Mouse (Mus musculus) limb, embryonic 14.5 days (tissue): ENCODE measurements around the gene Dbp. TPM values are rescaled to one million over a fixed set of nuclear protein-coding genes. Genes with fewer than 3 reads are reported as not detected.

Source experiments
- ATAC-seq: fragments of 200-750 bp; cut with Nextera tagmentation; 2 replicates; pipeline ENCODE4 v1.8.0; 2017; ENCODE audit warnings: low read depth, moderate number of reproducible peaks, moderate TSS enrichment; ENCODE audit not compliant: low FRiP score
- DNase-seq: peaks from one replicate; pipeline ENCODE4 v3.0.0-alpha.2; 2015; ENCODE audit warnings: low spot score
- H3K27ac ChIP-seq: fragments of 300-500 bp; sonication (generic); replicated peaks from 2 replicates; pipeline ENCODE4 v1.5.1; 2014; ENCODE audit warnings: low read depth, mild to moderate bottlenecking, low read length, moderate library complexity, mixed read lengths
- H3K27me3 ChIP-seq: fragments of 300-500 bp; sonication (generic); 2 replicates; pipeline ENCODE4 v1.6.1; 2014; ENCODE audit warnings: low read length, mixed read lengths; ENCODE audit not compliant: control insufficient read depth, insufficient read depth
- H3K36me3 ChIP-seq: fragments of 300-500 bp; sonication (generic); 2 replicates; pipeline ENCODE4 v1.6.1; 2014; ENCODE audit warnings: mild to moderate bottlenecking, low read length, moderate library complexity, mixed read lengths; ENCODE audit not compliant: control insufficient read depth, insufficient read depth
- H3K4me1 ChIP-seq: fragments of 300-500 bp; sonication (generic); 2 replicates; pipeline ENCODE4 v1.6.1; 2014; ENCODE audit warnings: antibody characterized with exemption, low read length, mixed read lengths; ENCODE audit not compliant: control insufficient read depth, insufficient read depth
- H3K4me2 ChIP-seq: fragments of 300-500 bp; sonication (generic); replicated peaks from 2 replicates; pipeline ENCODE4 v1.6.1; 2014; ENCODE audit warnings: low read depth, mild to moderate bottlenecking, low read length, moderate library complexity; ENCODE audit not compliant: severe bottlenecking
- H3K4me3 ChIP-seq: fragments of 300-500 bp; sonication (generic); replicated peaks from 2 replicates; pipeline ENCODE4 v1.5.1; 2014; ENCODE audit warnings: low read length
- H3K9ac ChIP-seq: fragments of 300-500 bp; sonication (generic); 2 replicates; pipeline ENCODE4 v1.6.1; 2014; ENCODE audit warnings: mild to moderate bottlenecking, low read depth, low read length, moderate library complexity; ENCODE audit not compliant: severe bottlenecking
- H3K9me3 ChIP-seq: fragments of 300-500 bp; sonication (generic); 2 replicates; pipeline ENCODE4 v1.6.1; 2016; ENCODE audit warnings: low read length; ENCODE audit not compliant: control insufficient read depth
- POLR2A ChIP-seq: fragments of 200-500 bp; IDR thresholded peaks from 2 replicates; pipeline ENCODE4 v1.8.0; 2012; ENCODE audit warnings: inconsistent platforms, mild to moderate bottlenecking, moderate library complexity, borderline replicate concordance; ENCODE audit not compliant: insufficient read depth, insufficient read length; ENCODE audit errors: extremely low read depth
- WGBS: fragments of 180-500 bp; shearing (Covaris S2); extraction: QIAGEN DNeasy Blood & Tissue Kit; methylation state at CpG from one replicate; pipeline ENCODE4 v1.1.7; 2014; 5-methylcytosine and 5-hydroxymethylcytosine counted together
- polyA plus RNA-seq, 2 experiments: library from polyadenylated mRNA; depleted of rRNA in 1 of 2; stranded (reverse) in 1 of 2; unstranded in 1 of 2; fragments of >200 nt; fragmentation: Nextera tagmentation in 1 of 2; extraction: Ambion mirVana in 1 of 2; gene quantifications; 2 replicates each; pipeline versions ENCODE4 v1.2.1 to v1.2.3; 2012 to 2014

Dbp gene
- polyA plus RNA-seq, 2 experiments, result 7.0 to 15.1 TPM

- 90% methylated on average over 15 of the region's 16 CpGs for WGBS
These were observed 15.0 kb downstream of the Dbp start for GRCm38 (mm10) chr7:45719738-45720412.

GRCm38 (mm10) chr7:45720413-45721233, 15.7 kb downstream of the Dbp start, which contains the start of gene Fam83e:
Fam83e (plus strand) TSS chr7:45721212.
- 81% methylated on average over 14 of the region's 14 CpGs for WGBS
- no peak within 1 kb of the TSS for H3K9ac ChIP-seq
- no peak for DNase-seq
- no peaks in the 10 kb centered on the region for H3K27me3 ChIP-seq
- peaks cover 67% of the 10 kb centered on the region for H3K36me3 ChIP-seq
- H3K4me1 ChIP-seq, result peaks cover 21% of the 10 kb centered on the region
- ATAC-seq, result no peak
- no peak for TF ChIP-seq POLR2A
- H3K9me3 ChIP-seq, result no peaks in the 10 kb centered on the region
- no peak within 1 kb of the TSS for H3K4me2 ChIP-seq
- no peak within 1 kb of the TSS for H3K27ac ChIP-seq
- H3K4me3 ChIP-seq, result no peak within 1 kb of the TSS

More at GRCm38 (mm10) chr7:45719738-45720412, 15.0 kb downstream of the Dbp start:
- DNase-seq, result no peak
- Histone ChIP-seq H3K36me3 (peaks cover 62% of the 10 kb centered on the region), H3K4me3 (peak overlapping the region; percentile 77; the same call in 1 of the 2 replicates), H3K9ac (0 out of 2 replicates have a peak overlapping the region, but pooled peaks have one; percentile 96), H3K9me3 (no peaks in the 10 kb centered on the region), H3K4me2 (peak overlapping the region; percentile 89; the same call in 1 of the 2 replicates), H3K4me1 (peaks cover 24% of the 10 kb centered on the region), H3K27ac (no peak overlapping the region), H3K27me3 (no peaks in the 10 kb centered on the region)
- no peak for ATAC-seq
- no peak for TF ChIP-seq POLR2A

GRCm38 (mm10) chr7:45721234-45721571, 16.3 kb downstream of the Dbp start:
- DNase-seq (no peak), ATAC-seq (no peak)
- WGBS, result 79% methylated on average over 7 of the region's 7 CpGs
- Histone ChIP-seq H3K27me3 (no peaks in the 10 kb centered on the region), H3K4me1 (peaks cover 15% of the 10 kb centered on the region), H3K9me3 (no peaks in the 10 kb centered on the region), H3K27ac (no peak overlapping the region), H3K9ac (no peak overlapping the region), H3K4me3 (no peak overlapping the region), H3K36me3 (peaks cover 72% of the 10 kb centered on the region), H3K4me2 (no peak overlapping the region)
- TF ChIP-seq POLR2A, result no peak

- 56% methylated on average over 13 of the region's 13 CpGs for WGBS
- H3K27ac ChIP-seq, result no peak overlapping the region
- no peak overlapping the region for H3K4me2 ChIP-seq
- ATAC-seq (no peak), DNase-seq (no peak)
- H3K36me3 ChIP-seq, result peaks cover 77% of the 10 kb centered on the region
- H3K27me3 ChIP-seq, result no peaks in the 10 kb centered on the region
- no peak for TF ChIP-seq POLR2A
- no peak overlapping the region for H3K9ac ChIP-seq
- no peaks in the 10 kb centered on the region for H3K9me3 ChIP-seq
- H3K4me1 ChIP-seq, result peaks cover 9% of the 10 kb centered on the region
- no peak overlapping the region for H3K4me3 ChIP-seq
These were observed 16.9 kb downstream of the Dbp start for GRCm38 (mm10) chr7:45721642-45722347.

GRCm38 (mm10) chr7:45722348-45722713, 17.4 kb downstream of the Dbp start:
- no peak overlapping the region for H3K4me3 ChIP-seq
- H3K4me2 ChIP-seq, result no peak overlapping the region
- no peak for TF ChIP-seq POLR2A
- 80% methylated on average over 13 of the region's 13 CpGs for WGBS
- DNase-seq (no peak), ATAC-seq (no peak)
- H3K27me3 ChIP-seq, result no peaks in the 10 kb centered on the region
- H3K36me3 ChIP-seq, result peaks cover 81% of the 10 kb centered on the region
- no peak overlapping the region for H3K27ac ChIP-seq
- no peaks in the 10 kb centered on the region for H3K9me3 ChIP-seq
- no peak overlapping the region for H3K9ac ChIP-seq
- H3K4me1 ChIP-seq, result peaks cover 7% of the 10 kb centered on the region
